Mouse (Mus musculus) hindbrain, postnatal 0 days (tissue): ENCODE measurements at regions not wholly inside any gene's neighbourhood (a gene's known extent, or its start where the extent isn't known, plus 50 kb on each side); places are given as distances from the start of the nearest gene placed in this dataset.

ENCODE experiments used
- ATAC-seq: fragments of 200-750 bp; cut with Nextera tagmentation; 2 replicates; pipeline ENCODE4 v1.8.0; 2017; ENCODE audit warnings: mild to moderate bottlenecking, moderate TSS enrichment, moderate library complexity
- DNase-seq: peaks from one replicate; pipeline ENCODE4 v3.0.0-alpha.2; 2015; ENCODE audit warnings: low spot score
- H3K27ac ChIP-seq: fragments of 300-500 bp; sonication (generic); 2 replicates; pipeline ENCODE4 v1.5.1; 2014; ENCODE audit warnings: mild to moderate bottlenecking
- H3K27me3 ChIP-seq: fragments of 300-500 bp; sonication (generic); 2 replicates; pipeline ENCODE4 v1.6.1; 2014; ENCODE audit warnings: low read length, mixed read lengths; ENCODE audit not compliant: insufficient read depth
- H3K36me3 ChIP-seq: fragments of 300-500 bp; sonication (generic); 2 replicates; pipeline ENCODE4 v1.6.1; 2014; ENCODE audit warnings: low read length, mixed read lengths; ENCODE audit not compliant: insufficient read depth
- H3K4me1 ChIP-seq: fragments of 300-500 bp; sonication (generic); 2 replicates; pipeline ENCODE4 v1.6.1; 2014; ENCODE audit warnings: antibody characterized with exemption, low read length, mixed read lengths; ENCODE audit not compliant: insufficient read depth
- H3K4me2 ChIP-seq: fragments of 300-500 bp; sonication (generic); 2 replicates; pipeline ENCODE4 v1.6.1; 2014; ENCODE audit warnings: low read depth, mild to moderate bottlenecking, low read length, moderate library complexity, mixed read lengths
- H3K4me3 ChIP-seq: fragments of 300-500 bp; sonication (generic); 2 replicates; pipeline ENCODE4 v1.5.1; 2014; ENCODE audit warnings: low read length
- H3K9ac ChIP-seq: fragments of 300-500 bp; sonication (generic); replicated peaks from 2 replicates; pipeline ENCODE4 v1.6.1; 2014; ENCODE audit warnings: mild to moderate bottlenecking, low read length, moderate library complexity, mixed read lengths
- H3K9me3 ChIP-seq: fragments of 300-500 bp; sonication (generic); 2 replicates; pipeline ENCODE4 v1.6.1; 2016; ENCODE audit warnings: low read length, mixed read lengths
- CTCF ChIP-seq: IDR thresholded peaks from 2 replicates; pipeline ENCODE4 v1.5.1; 2016; ENCODE audit warnings: antibody characterized with exemption, control low read depth, low read depth
- WGBS: fragments of 180-500 bp; shearing (Covaris S2); extraction: QIAGEN DNeasy Blood & Tissue Kit; methylation state at CpG from one replicate; pipeline ENCODE4 v1.1.7; 2014; 5-methylcytosine and 5-hydroxymethylcytosine counted together

DNA sequence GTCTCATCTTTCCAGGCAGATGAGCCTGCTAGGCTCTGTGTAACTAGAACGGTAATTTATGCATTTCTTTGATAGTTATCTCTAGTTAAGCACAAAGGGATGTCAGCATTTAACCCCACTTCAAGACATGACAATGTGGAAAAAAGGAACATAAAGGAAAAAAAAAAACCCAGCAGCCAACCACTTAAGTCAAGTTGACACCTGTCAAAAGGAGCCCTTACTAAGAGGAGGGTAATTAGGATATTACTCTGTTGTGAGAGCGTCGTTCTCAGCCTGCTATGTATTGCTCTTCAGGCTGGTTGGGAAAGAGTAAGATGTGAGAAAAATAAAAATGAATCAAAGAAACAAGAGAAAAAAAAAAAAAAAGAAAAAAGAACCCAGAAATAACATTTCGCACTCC lies 604.1 kb downstream of the Ttll7 start:
- H3K4me3 ChIP-seq: no peak overlapping the region
- H3K9ac ChIP-seq: no peak overlapping the region
- H3K4me1 ChIP-seq: no peaks in the 10 kb centered on the region
- no peak overlapping the region for H3K27ac ChIP-seq
- no peaks in the 10 kb centered on the region for H3K9me3 ChIP-seq
- DNase-seq (no peak), ATAC-seq (no peak)
- 76% methylated on average over 4 of the region's 4 CpGs for WGBS
- TF ChIP-seq CTCF: no peak
- H3K27me3 ChIP-seq: no peaks in the 10 kb centered on the region
- H3K4me2 ChIP-seq: no peak overlapping the region
- no peaks in the 10 kb centered on the region for H3K36me3 ChIP-seq

DNA sequence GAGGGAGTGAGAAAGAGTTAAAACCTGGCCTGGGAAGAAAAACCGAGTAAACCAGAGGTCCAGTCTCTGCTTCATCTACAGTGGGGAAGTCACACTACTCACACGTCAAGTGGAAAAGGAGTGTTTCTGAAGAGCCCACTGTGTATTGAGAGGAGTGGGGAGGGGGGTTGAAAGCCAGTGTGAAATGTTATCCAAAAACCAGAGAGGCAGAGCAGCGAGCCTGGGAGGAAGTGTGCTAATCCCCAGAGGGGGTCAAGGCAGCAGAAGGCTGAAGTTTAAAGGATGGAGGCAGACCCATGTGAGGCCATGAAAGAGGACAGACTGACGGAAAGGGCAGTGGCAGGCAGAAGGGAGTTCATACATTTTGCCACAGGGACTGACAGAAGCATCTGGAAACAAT lies 605.9 kb downstream of the Ttll7 start:
- no peaks in the 10 kb centered on the region for H3K4me1 ChIP-seq
- no peak overlapping the region for H3K27ac ChIP-seq
- H3K9ac ChIP-seq: no peak overlapping the region
- H3K27me3 ChIP-seq: no peaks in the 10 kb centered on the region
- TF ChIP-seq CTCF: no peak
- 51% methylated on average over 4 of the region's 4 CpGs for WGBS
- no peak overlapping the region for H3K4me2 ChIP-seq
- H3K4me3 ChIP-seq: no peak overlapping the region
- H3K36me3 ChIP-seq: no peaks in the 10 kb centered on the region
- no peaks in the 10 kb centered on the region for H3K9me3 ChIP-seq
- DNase-seq (no peak), ATAC-seq (no peak)

DNA sequence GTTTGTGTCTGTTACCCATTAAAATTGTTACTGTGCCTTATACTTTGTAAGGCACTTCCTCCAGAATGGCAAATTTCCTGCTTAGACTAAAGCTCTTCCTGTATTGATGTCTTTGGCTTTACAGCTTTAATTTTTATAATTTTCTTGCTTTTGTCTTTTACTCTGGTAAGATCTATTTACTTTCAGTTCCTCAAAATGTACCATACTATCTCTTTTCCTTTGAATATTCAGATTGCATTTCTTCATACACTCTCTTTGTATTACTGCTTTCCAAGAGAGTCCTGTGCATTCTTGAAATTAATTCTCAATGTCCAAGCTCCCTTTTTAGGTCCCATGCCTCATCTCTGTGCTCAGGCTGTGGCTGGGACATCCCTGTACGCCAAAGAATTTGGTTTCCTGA lies 627.7 kb downstream of the Ttll7 start:
- H3K27me3 ChIP-seq: no peaks in the 10 kb centered on the region
- no peak overlapping the region for H3K4me3 ChIP-seq
- H3K4me2 ChIP-seq: no peak overlapping the region
- TF ChIP-seq CTCF: no peak
- WGBS: 82% methylated on average over 1 of the region's 1 CpGs
- no peaks in the 10 kb centered on the region for H3K36me3 ChIP-seq
- H3K9ac ChIP-seq: no peak overlapping the region
- H3K4me1 ChIP-seq: no peaks in the 10 kb centered on the region
- no peak for DNase-seq
- no peak overlapping the region for H3K27ac ChIP-seq
- ATAC-seq: no peak
- no peaks in the 10 kb centered on the region for H3K9me3 ChIP-seq
